Mouse (Mus musculus) liver, embryonic 14.5 days (tissue): ENCODE measurements around the gene Peli2. TPM values are rescaled to one million over a fixed set of nuclear protein-coding genes. Genes with fewer than 3 reads are reported as not detected.

Experiments
- ATAC-seq: fragments of 200-750 bp; cut with Nextera tagmentation; 2 replicates; pipeline ENCODE4 v1.8.0; 2017; ENCODE audit warnings: moderate number of reproducible peaks, mild to moderate bottlenecking, moderate library complexity; ENCODE audit not compliant: insufficient read depth
- DNase-seq, 3 experiments: peaks; one replicate each; pipeline ENCODE4 v3.0.0-alpha.2; 2012 to 2013; ENCODE audit warnings: low read depth in 3 of 3, low spot score in 3 of 3
- H3K27ac ChIP-seq: fragments of 300-500 bp; sonication (generic); 2 replicates; pipeline ENCODE4 v1.5.1; 2014; ENCODE audit warnings: moderate library complexity, mild to moderate bottlenecking, control low read depth, inconsistent platforms
- H3K27me3 ChIP-seq: fragments of 300-500 bp; sonication (generic); 2 replicates; pipeline ENCODE4 v1.6.1; 2014; ENCODE audit warnings: mild to moderate bottlenecking, low read length, moderate library complexity; ENCODE audit not compliant: control insufficient read depth, insufficient read depth
- H3K36me3 ChIP-seq: fragments of 300-500 bp; sonication (generic); replicated peaks from 2 replicates; pipeline ENCODE4 v1.6.1; 2014; ENCODE audit warnings: low read depth; ENCODE audit not compliant: control insufficient read depth, insufficient read depth
- H3K4me1 ChIP-seq, 2 experiments: fragments of 200-500 bp in 1 of 2; fragments of 300-500 bp in 1 of 2; sonication (generic) in 1 of 2; replicated peaks; 2 replicates each; pipeline ENCODE4 v1.6.1; 2012 to 2014; ENCODE audit warnings: antibody characterized with exemption in 1 of 2, inconsistent platforms in 1 of 2, low read length in 1 of 2; ENCODE audit not compliant: control insufficient read depth in 2 of 2, insufficient read depth in 2 of 2
- H3K4me2 ChIP-seq: fragments of 300-500 bp; sonication (generic); 2 replicates; pipeline ENCODE4 v1.6.1; 2014; ENCODE audit warnings: low read depth, mild to moderate bottlenecking, control low read depth, moderate library complexity
- H3K4me3 ChIP-seq, 2 experiments: fragments of 200-500 bp in 1 of 2; fragments of 300-500 bp in 1 of 2; sonication (generic) in 1 of 2; 2 replicates each; pipeline ENCODE4 v1.5.1; 2012 to 2014; ENCODE audit warnings: low read depth in 2 of 2, low read length in 2 of 2, mild to moderate bottlenecking in 2 of 2, control low read depth in 1 of 2, inconsistent platforms in 1 of 2, moderate library complexity in 1 of 2; ENCODE audit not compliant: insufficient read depth in 1 of 2
- H3K9ac ChIP-seq: fragments of 300-500 bp; sonication (generic); replicated peaks from 2 replicates; pipeline ENCODE4 v1.6.1; 2014; ENCODE audit warnings: mild to moderate bottlenecking, control low read depth, moderate library complexity
- H3K9me3 ChIP-seq: fragments of 300-500 bp; sonication (generic); 2 replicates; pipeline ENCODE4 v1.6.1; 2016; ENCODE audit warnings: low read length, mixed read lengths; ENCODE audit not compliant: control insufficient read depth
- CTCF ChIP-seq: IDR thresholded peaks from 2 replicates; pipeline ENCODE4 v1.5.1; 2016; ENCODE audit warnings: antibody characterized with exemption, low read depth, control low read depth
- EP300 ChIP-seq: IDR thresholded peaks from 2 replicates; pipeline ENCODE4 v1.6.1; 2016; ENCODE audit warnings: antibody characterized with exemption, low read depth
- WGBS: fragments of 180-500 bp; shearing (Covaris S2); extraction: QIAGEN DNeasy Blood & Tissue Kit; methylation state at CpG from one replicate; pipeline ENCODE4 v1.1.7; 2014; ENCODE audit not compliant: insufficient replicate concordance; 5-methylcytosine and 5-hydroxymethylcytosine counted together
- polyA plus RNA-seq, 2 experiments: library from polyadenylated mRNA; depleted of rRNA in 1 of 2; stranded (reverse) in 1 of 2; unstranded in 1 of 2; fragments of >200 nt; fragmentation: Nextera tagmentation in 1 of 2; extraction: Ambion mirVana in 1 of 2; gene quantifications; 2 replicates each; pipeline versions ENCODE4 v1.2.1 to v1.2.3; 2012 to 2014

Gene Peli2
- polyA plus RNA-seq, 2 experiments, result 0.68 to 0.70 TPM

DNA sequence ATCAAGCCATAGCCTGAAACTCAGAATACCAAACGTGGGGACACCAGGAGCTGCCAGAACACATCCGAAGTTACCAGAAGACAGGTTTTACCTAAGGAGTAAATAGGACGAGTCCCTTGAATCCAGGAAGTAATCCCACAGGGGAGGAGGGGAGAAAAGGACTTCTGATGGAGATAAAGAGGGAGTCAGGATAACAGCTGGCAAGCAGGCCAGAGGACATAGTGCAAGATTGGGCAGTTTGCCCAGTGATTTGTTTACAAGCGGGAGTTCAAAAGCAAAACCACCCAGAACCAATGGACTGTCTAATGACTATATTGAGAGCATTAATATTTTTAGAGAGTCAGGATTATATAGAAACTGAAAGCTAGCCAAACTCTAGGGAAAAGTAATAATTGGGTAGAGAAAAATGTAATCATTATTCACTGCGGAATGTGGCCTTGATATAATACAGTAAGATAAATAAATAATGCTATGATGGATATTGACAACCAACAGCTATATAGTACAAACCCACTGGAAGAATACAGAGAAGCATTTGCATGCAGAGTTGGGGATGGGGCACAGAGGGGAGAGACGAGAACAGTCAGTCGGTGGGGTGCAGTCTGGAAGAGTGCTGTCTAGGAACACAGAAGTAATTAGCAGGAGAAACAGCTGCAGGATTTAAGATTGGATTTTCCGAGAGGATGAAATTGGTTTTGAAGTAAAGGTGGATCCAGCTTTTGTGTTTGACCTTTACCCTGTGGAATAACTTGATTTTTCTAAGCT is 77.7 kb downstream of the Peli2 start:
- 54% methylated on average over 8 of the region's 8 CpGs for WGBS
- Histone ChIP-seq H3K4me1 (peaks cover 0 to 14% of the 10 kb centered on the region in 2 experiments; a peak in 2 of 4 replicates), H3K36me3 (no peaks in the 10 kb centered on the region), H3K27ac (no peak overlapping the region), H3K4me3 (no peak overlapping the region), H3K9ac (no peak overlapping the region), H3K27me3 (no peaks in the 10 kb centered on the region), H3K9me3 (no peaks in the 10 kb centered on the region), H3K4me2 (no peak overlapping the region)
- TF ChIP-seq CTCF, result no peak
- TF ChIP-seq EP300, result no peak
- ATAC-seq (no peak), DNase-seq (no peak)

DNA sequence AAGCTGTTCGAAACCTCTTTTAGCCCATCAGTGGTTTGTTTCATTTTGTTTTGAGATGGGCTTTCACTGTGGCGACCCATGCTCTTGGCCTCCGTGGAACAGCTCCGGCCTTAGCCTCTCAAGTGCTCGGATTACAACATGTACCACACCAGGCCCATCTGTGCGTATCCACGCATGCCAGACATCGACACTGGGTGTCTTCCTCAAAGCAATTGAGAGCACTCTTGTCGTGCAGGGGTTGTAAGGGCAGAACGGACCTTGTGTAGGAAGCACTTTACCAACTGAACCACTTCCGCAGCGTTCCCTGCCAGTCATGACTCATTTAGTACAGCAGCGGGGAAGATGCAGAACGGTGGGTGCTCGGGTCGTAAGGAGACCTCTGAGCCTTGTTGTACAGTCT is 78.3 kb downstream of the Peli2 start:
- peaks cover 0 to 14% of the 10 kb centered on the region in 2 experiments; a peak in 2 of 4 replicates for H3K4me1 ChIP-seq
- TF ChIP-seq CTCF (no peak), EP300 (no peak)
- H3K4me3 ChIP-seq, result no peak overlapping the region
- no peak overlapping the region for H3K27ac ChIP-seq
- DNase-seq (no peak), ATAC-seq (no peak)
- H3K9me3 ChIP-seq, result no peaks in the 10 kb centered on the region
- H3K9ac ChIP-seq, result no peak overlapping the region
- 65% methylated on average over 16 of the region's 16 CpGs for WGBS
- H3K36me3 ChIP-seq, result no peaks in the 10 kb centered on the region
- H3K4me2 ChIP-seq, result no peak overlapping the region
- H3K27me3 ChIP-seq, result no peaks in the 10 kb centered on the region

DNA sequence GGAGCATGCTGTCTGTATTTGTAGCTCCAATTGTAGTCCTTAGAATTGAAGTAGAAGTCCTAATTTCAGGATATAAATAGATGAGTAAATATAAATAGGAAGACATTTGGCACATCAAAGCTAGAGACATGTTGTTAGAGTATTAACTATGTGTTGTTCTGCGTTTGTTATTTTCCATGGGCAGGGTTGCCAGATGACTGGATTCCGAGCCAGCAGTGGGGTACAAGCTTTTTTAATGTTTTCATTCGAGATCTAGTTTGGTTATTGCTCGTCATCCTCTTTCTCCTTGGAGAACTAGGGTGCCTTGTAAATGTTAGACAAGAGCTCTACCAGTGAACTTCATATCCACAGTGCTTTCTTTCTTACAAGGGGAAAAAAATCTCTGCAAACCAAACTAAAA is 78.9 kb downstream of the Peli2 start:
- no peak overlapping the region for H3K27ac ChIP-seq
- ATAC-seq, result no peak
- H3K4me2 ChIP-seq, result no peak overlapping the region
- TF ChIP-seq EP300, result no peak
- TF ChIP-seq CTCF, result no peak
- no peak overlapping the region for H3K9ac ChIP-seq
- H3K4me3 ChIP-seq, result no peak overlapping the region
- H3K36me3 ChIP-seq, result no peaks in the 10 kb centered on the region
- H3K9me3 ChIP-seq, result no peaks in the 10 kb centered on the region
- H3K27me3 ChIP-seq, result no peaks in the 10 kb centered on the region
- H3K4me1 ChIP-seq, result peaks cover 0 to 14% of the 10 kb centered on the region in 2 experiments; a peak in 2 of 4 replicates
- DNase-seq, result no peak
- WGBS, result 47% methylated on average over 4 of the region's 4 CpGs

DNA sequence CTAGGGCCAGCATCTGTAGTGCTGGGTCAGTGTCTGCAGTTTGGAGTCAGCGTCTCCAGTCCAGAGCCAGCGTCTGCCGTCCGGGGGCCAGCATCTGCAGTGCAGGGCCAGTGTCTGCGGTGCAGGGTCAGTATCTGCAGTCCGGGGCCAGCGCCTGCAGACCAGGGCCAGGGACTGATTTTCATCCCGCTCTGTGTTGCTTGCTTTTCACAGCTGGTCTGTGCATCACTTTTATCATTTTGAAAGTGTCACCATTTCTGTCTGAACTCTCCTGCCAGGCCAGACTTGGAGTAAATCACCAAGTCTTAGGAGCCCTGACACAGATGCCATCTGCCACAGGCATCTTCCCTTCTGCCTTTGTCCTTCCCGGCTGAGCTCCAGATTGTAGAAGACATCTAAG is 79.7 kb downstream of the Peli2 start:
- no peak overlapping the region for H3K27ac ChIP-seq
- H3K9ac ChIP-seq, result no peak overlapping the region
- H3K27me3 ChIP-seq, result no peaks in the 10 kb centered on the region
- no peaks in the 10 kb centered on the region for H3K36me3 ChIP-seq
- no peak for DNase-seq
- no peaks in the 10 kb centered on the region for H3K9me3 ChIP-seq
- no peak overlapping the region for H3K4me3 ChIP-seq
- 71% methylated on average over 9 of the region's 9 CpGs for WGBS
- ATAC-seq, result no peak
- peaks cover 0 to 16% of the 10 kb centered on the region in 2 experiments; a peak in 2 of 4 replicates for H3K4me1 ChIP-seq
- TF ChIP-seq CTCF (no peak), EP300 (no peak)
- no peak overlapping the region for H3K4me2 ChIP-seq

DNA sequence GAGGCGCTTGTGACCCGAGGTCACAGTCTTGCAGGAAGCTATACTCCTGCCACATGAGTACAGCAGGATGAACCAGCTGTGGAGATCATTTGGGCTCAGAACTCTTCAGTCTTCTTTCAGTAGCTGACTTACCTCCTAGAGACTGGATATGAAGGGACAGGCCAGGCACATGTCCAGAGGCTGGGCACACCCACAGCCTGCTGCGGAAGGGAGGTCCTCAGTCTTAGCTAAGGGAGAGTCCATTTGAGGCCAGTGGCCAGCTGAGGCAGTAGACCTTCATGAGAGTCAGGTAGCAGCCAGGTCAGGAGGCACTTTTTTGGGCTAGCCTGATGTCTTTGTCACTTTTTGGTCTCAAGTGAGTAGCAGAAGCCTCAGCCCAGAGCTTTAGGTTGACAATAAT is 80.2 kb downstream of the Peli2 start:
- DNase-seq, result no peak
- H3K27ac ChIP-seq, result no peak overlapping the region
- no peaks in the 10 kb centered on the region for H3K36me3 ChIP-seq
- no peak for TF ChIP-seq CTCF
- peaks cover 0 to 16% of the 10 kb centered on the region in 2 experiments; a peak in 2 of 4 replicates for H3K4me1 ChIP-seq
- H3K4me3 ChIP-seq, result no peak overlapping the region
- WGBS, result 60% methylated on average over 3 of the region's 3 CpGs
- H3K9me3 ChIP-seq, result no peaks in the 10 kb centered on the region
- H3K27me3 ChIP-seq, result no peaks in the 10 kb centered on the region
- no peak overlapping the region for H3K9ac ChIP-seq
- no peak for ATAC-seq
- no peak overlapping the region for H3K4me2 ChIP-seq
